Mouse (Mus musculus) intestine, embryonic 15.5 days (tissue): ENCODE data around the gene Glb1. TPM values are rescaled to one million over a fixed set of nuclear protein-coding genes. Genes with fewer than 3 reads are reported as not detected.

Source experiments
- ATAC-seq: fragments of 200-750 bp; cut with Nextera tagmentation; 2 replicates; pipeline ENCODE4 v1.8.0; 2017; ENCODE audit warnings: moderate TSS enrichment, moderate library complexity
- H3K27ac ChIP-seq: fragments of 300-500 bp; sonication (generic); 2 replicates; pipeline ENCODE4 v1.5.1; 2015; ENCODE audit warnings: mild to moderate bottlenecking, inconsistent platforms
- H3K27me3 ChIP-seq: fragments of 300-500 bp; sonication (generic); replicated peaks from 2 replicates; pipeline ENCODE4 v1.6.1; 2015; ENCODE audit warnings: inconsistent platforms
- H3K36me3 ChIP-seq: fragments of 300-500 bp; sonication (generic); 2 replicates; pipeline ENCODE4 v1.6.1; 2015; ENCODE audit warnings: inconsistent platforms
- H3K4me1 ChIP-seq: fragments of 300-500 bp; sonication (generic); replicated peaks from 2 replicates; pipeline ENCODE4 v1.6.1; 2015; ENCODE audit warnings: inconsistent platforms
- H3K4me2 ChIP-seq: fragments of 300-500 bp; sonication (generic); replicated peaks from 2 replicates; pipeline ENCODE4 v1.6.1; 2015; ENCODE audit warnings: mild to moderate bottlenecking, inconsistent platforms
- H3K4me3 ChIP-seq: fragments of 300-500 bp; sonication (generic); replicated peaks from 2 replicates; pipeline ENCODE4 v1.5.1; 2015; ENCODE audit warnings: inconsistent platforms
- H3K9ac ChIP-seq: fragments of 300-500 bp; sonication (generic); 2 replicates; pipeline ENCODE4 v1.6.1; 2015; ENCODE audit warnings: inconsistent platforms
- H3K9me3 ChIP-seq: fragments of 300-500 bp; sonication (generic); 2 replicates; pipeline ENCODE4 v1.6.1; 2016; ENCODE audit warnings: inconsistent platforms
- WGBS: fragments of 180-500 bp; shearing (Covaris S2); methylation state at CpG from one replicate; pipeline ENCODE4 v1.1.7; 2015; 5-methylcytosine and 5-hydroxymethylcytosine counted together
- polyA plus RNA-seq: library from polyadenylated mRNA; unstranded; fragments of >200 nt; fragmentation: Nextera tagmentation; extraction: Ambion mirVana; gene quantifications from 2 replicates; pipeline ENCODE4 v1.2.1, GENCODE M21; 2015

Gene Glb1
- polyA plus RNA-seq, 1 experiment from 2014 or later = 157 TPM

DNA sequence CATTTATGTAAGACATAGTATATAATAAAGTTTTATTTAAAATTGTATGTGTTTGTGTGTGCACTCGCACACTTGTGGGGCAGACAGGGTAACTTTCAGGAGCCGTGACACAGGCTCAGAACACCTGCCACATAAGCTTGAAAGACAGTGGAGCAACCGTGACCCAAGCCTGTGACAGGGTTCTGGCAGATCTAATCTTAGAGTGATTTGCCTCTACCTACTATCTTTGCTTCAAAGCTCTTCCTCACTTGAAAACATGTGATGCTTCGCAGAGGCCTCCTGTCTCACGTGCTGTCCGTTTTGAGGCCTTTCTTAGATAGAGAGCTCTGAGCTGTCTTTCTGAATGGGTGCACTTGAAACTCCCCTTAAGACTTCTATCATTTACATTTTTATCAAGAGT, 51.5 kb downstream of the Glb1 start:
- Histone ChIP-seq H3K27me3 (no peaks in the 10 kb centered on the region), H3K4me1 (no peaks in the 10 kb centered on the region), H3K4me3 (no peak overlapping the region), H3K27ac (no peak overlapping the region), H3K9ac (no peak overlapping the region), H3K9me3 (no peaks in the 10 kb centered on the region), H3K36me3 (no peaks in the 10 kb centered on the region), H3K4me2 (no peak overlapping the region)
- no peak for ATAC-seq
- 85% methylated on average over 6 of the region's 6 CpGs for WGBS

- no peak overlapping the region for H3K27ac ChIP-seq
- WGBS = 86% methylated on average over 2 of the region's 2 CpGs
- no peak for ATAC-seq
- H3K4me3 ChIP-seq = no peak overlapping the region
- H3K9ac ChIP-seq = no peak overlapping the region
- no peaks in the 10 kb centered on the region for H3K27me3 ChIP-seq
- no peaks in the 10 kb centered on the region for H3K36me3 ChIP-seq
- no peak overlapping the region for H3K4me2 ChIP-seq
- no peaks in the 10 kb centered on the region for H3K4me1 ChIP-seq
- no peaks in the 10 kb centered on the region for H3K9me3 ChIP-seq
These were observed 54.5 kb downstream of the Glb1 start for GRCm38 (mm10) chr9:114455420-114455819.

DNA sequence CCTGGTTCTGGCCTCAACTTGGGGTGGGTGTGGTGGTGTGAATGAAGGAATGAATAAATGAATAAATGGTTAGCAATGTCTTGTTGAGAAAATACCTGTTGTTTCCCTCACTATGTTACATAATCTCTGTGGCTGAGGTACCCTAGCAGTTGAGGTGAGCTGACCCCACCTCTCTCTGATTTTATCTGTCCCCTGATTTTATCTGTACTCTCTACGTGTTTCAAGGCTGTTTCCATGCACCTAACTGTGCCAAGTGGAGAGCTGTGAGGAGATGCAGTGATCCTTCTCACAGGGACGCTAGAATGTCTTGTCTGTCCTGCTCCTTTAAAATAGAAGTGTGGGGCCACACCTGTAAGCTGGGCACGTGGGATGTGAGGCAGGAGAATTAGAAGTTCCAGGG, 57.6 kb downstream of the Glb1 start:
- ATAC-seq = no peak
- H3K4me2 ChIP-seq = no peak overlapping the region
- 70% methylated on average over 3 of the region's 3 CpGs for WGBS
- no peak overlapping the region for H3K4me3 ChIP-seq
- H3K27me3 ChIP-seq = no peaks in the 10 kb centered on the region
- H3K36me3 ChIP-seq = peaks cover 8% of the 10 kb centered on the region; the same call in 1 of the 2 replicates
- H3K27ac ChIP-seq = no peak overlapping the region
- no peaks in the 10 kb centered on the region for H3K4me1 ChIP-seq
- H3K9ac ChIP-seq = no peak overlapping the region
- H3K9me3 ChIP-seq = no peaks in the 10 kb centered on the region

GRCm38 (mm10) chr9:114462569-114462968, 61.7 kb downstream of the Glb1 start:
- H3K9ac ChIP-seq = no peak overlapping the region
- H3K36me3 ChIP-seq = peaks cover 13% of the 10 kb centered on the region; the same call in 1 of the 2 replicates
- H3K9me3 ChIP-seq = no peaks in the 10 kb centered on the region
- WGBS = 90% methylated on average over 7 of the region's 7 CpGs
- H3K27me3 ChIP-seq = no peaks in the 10 kb centered on the region
- no peaks in the 10 kb centered on the region for H3K4me1 ChIP-seq
- no peak overlapping the region for H3K27ac ChIP-seq
- H3K4me3 ChIP-seq = no peak overlapping the region
- no peak overlapping the region for H3K4me2 ChIP-seq
- ATAC-seq = no peak

GRCm38 (mm10) chr9:114465442-114465841, 64.6 kb downstream of the Glb1 start:
- Histone ChIP-seq H3K36me3 (peaks cover 13% of the 10 kb centered on the region; the same call in 1 of the 2 replicates), H3K9ac (no peak overlapping the region), H3K27me3 (no peaks in the 10 kb centered on the region), H3K27ac (no peak overlapping the region), H3K9me3 (no peaks in the 10 kb centered on the region), H3K4me2 (no peak overlapping the region), H3K4me1 (no peaks in the 10 kb centered on the region), H3K4me3 (no peak overlapping the region)
- 79% methylated on average over 6 of the region's 6 CpGs for WGBS
- no peak for ATAC-seq

- H3K36me3 ChIP-seq = peaks cover 13% of the 10 kb centered on the region; the same call in 1 of the 2 replicates
- peak; percentile 52; the same call in 1 of the 2 replicates for ATAC-seq
- H3K27ac ChIP-seq = no peak overlapping the region
These were observed 66.0 kb downstream of the Glb1 start for GRCm38 (mm10) chr9:114466871-114467270.

DNA sequence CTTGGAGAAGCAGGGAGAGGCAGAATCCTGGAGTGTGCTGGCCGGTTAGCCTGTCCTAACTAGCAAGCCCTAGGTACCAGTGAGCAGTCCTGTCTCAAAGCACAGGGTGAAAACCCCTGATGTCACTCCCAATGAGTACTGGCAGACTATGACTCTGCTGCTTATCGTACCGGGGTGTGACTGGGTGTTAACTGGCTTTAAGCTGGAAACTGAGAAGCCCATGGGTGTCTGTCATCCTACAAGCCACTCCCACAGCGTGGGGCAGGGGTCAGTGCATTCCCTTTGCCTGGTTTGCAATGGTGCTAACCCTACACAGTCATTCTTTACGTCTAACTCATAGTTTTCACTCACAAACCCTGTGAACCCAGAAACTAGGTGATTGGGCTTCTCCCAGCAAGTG, 67.3 kb downstream of the Glb1 start:
- Histone ChIP-seq H3K4me3 (no peak overlapping the region), H3K27ac (no peak overlapping the region), H3K27me3 (no peaks in the 10 kb centered on the region), H3K9me3 (no peaks in the 10 kb centered on the region), H3K4me1 (no peaks in the 10 kb centered on the region), H3K36me3 (peaks cover 5% of the 10 kb centered on the region; the same call in 1 of the 2 replicates), H3K9ac (no peak overlapping the region), H3K4me2 (no peak overlapping the region)
- 79% methylated on average over 5 of the region's 5 CpGs for WGBS
- no peak for ATAC-seq

More at GRCm38 (mm10) chr9:114466871-114467270, 66.0 kb downstream of the Glb1 start:
- Histone ChIP-seq H3K9me3 (no peaks in the 10 kb centered on the region), H3K4me3 (no peak overlapping the region), H3K9ac (no peak overlapping the region), H3K27me3 (no peaks in the 10 kb centered on the region), H3K4me1 (no peaks in the 10 kb centered on the region), H3K4me2 (no peak overlapping the region)
- WGBS = 74% methylated on average over 7 of the region's 7 CpGs

- Histone ChIP-seq H3K4me2 (no peak overlapping the region), H3K36me3 (peaks cover 5% of the 10 kb centered on the region; the same call in 1 of the 2 replicates), H3K9ac (no peak overlapping the region), H3K4me1 (no peaks in the 10 kb centered on the region), H3K27me3 (no peaks in the 10 kb centered on the region), H3K4me3 (no peak overlapping the region), H3K27ac (no peak overlapping the region), H3K9me3 (no peaks in the 10 kb centered on the region)
- ATAC-seq = no peak
- WGBS = 97% methylated on average over 4 of the region's 4 CpGs
These were observed 67.8 kb downstream of the Glb1 start for GRCm38 (mm10) chr9:114468701-114469100.

GRCm38 (mm10) chr9:114471892-114472291, 71.0 kb downstream of the Glb1 start:
- no peak for ATAC-seq
- Histone ChIP-seq H3K27ac (no peak overlapping the region), H3K4me1 (no peaks in the 10 kb centered on the region), H3K36me3 (no peaks in the 10 kb centered on the region), H3K9ac (no peak overlapping the region), H3K9me3 (no peaks in the 10 kb centered on the region), H3K4me3 (no peak overlapping the region), H3K27me3 (no peaks in the 10 kb centered on the region), H3K4me2 (no peak overlapping the region)
- WGBS = 73% methylated on average over 7 of the region's 7 CpGs

GRCm38 (mm10) chr9:114477019-114477418, 76.1 kb downstream of the Glb1 start:
- WGBS = 92% methylated on average over 9 of the region's 9 CpGs
- Histone ChIP-seq H3K4me3 (no peak overlapping the region), H3K27me3 (no peaks in the 10 kb centered on the region), H3K4me2 (no peak overlapping the region), H3K36me3 (no peaks in the 10 kb centered on the region), H3K4me1 (no peaks in the 10 kb centered on the region), H3K9ac (no peak overlapping the region), H3K27ac (no peak overlapping the region), H3K9me3 (no peaks in the 10 kb centered on the region)
- ATAC-seq = no peak

GRCm38 (mm10) chr9:114480940-114481339, 80.1 kb downstream of the Glb1 start:
- no peaks in the 10 kb centered on the region for H3K4me1 ChIP-seq
- no peaks in the 10 kb centered on the region for H3K36me3 ChIP-seq
- no peak overlapping the region for H3K4me2 ChIP-seq
- H3K27ac ChIP-seq = no peak overlapping the region
- H3K9me3 ChIP-seq = no peaks in the 10 kb centered on the region
- WGBS = 71% methylated on average over 3 of the region's 3 CpGs
- H3K27me3 ChIP-seq = no peaks in the 10 kb centered on the region
- no peak overlapping the region for H3K4me3 ChIP-seq
- no peak for ATAC-seq
- no peak overlapping the region for H3K9ac ChIP-seq

GRCm38 (mm10) chr9:114484771-114485170, 83.9 kb downstream of the Glb1 start:
- 75% methylated on average over 5 of the region's 5 CpGs for WGBS
- ATAC-seq = no peak

GRCm38 (mm10) chr9:114486808-114487207, 85.9 kb downstream of the Glb1 start:
- ATAC-seq = peak; percentile 68
- H3K27me3 ChIP-seq = no peaks in the 10 kb centered on the region
- H3K36me3 ChIP-seq = no peaks in the 10 kb centered on the region
- no peak overlapping the region for H3K4me3 ChIP-seq
- no peaks in the 10 kb centered on the region for H3K4me1 ChIP-seq
- H3K27ac ChIP-seq = peak overlapping the region; percentile 66; the same call in 1 of the 2 replicates
- no peak overlapping the region for H3K9ac ChIP-seq
- WGBS = 45% methylated on average over 4 of the region's 4 CpGs
- no peak overlapping the region for H3K4me2 ChIP-seq
- no peaks in the 10 kb centered on the region for H3K9me3 ChIP-seq

More at GRCm38 (mm10) chr9:114484771-114485170, 83.9 kb downstream of the Glb1 start:
- no peak overlapping the region for H3K9ac ChIP-seq
- no peaks in the 10 kb centered on the region for H3K27me3 ChIP-seq
- H3K27ac ChIP-seq = no peak overlapping the region
- H3K9me3 ChIP-seq = no peaks in the 10 kb centered on the region
- no peak overlapping the region for H3K4me3 ChIP-seq
- H3K36me3 ChIP-seq = no peaks in the 10 kb centered on the region
- no peaks in the 10 kb centered on the region for H3K4me1 ChIP-seq
- no peak overlapping the region for H3K4me2 ChIP-seq
